Mouse (Mus musculus) cerebellum, adult 11 months (tissue): ENCODE results near the gene Dnph1.
"Not testable (repeated sequence)": the region's sequence is repeated elsewhere in the genome, so short reads cannot be mapped to it uniquely, and the experiment has no call there.

Experiments
- DNase-seq: peaks from one replicate; pipeline ENCODE4 v3.0.0; 2022

The Dnph1 gene

DNA sequence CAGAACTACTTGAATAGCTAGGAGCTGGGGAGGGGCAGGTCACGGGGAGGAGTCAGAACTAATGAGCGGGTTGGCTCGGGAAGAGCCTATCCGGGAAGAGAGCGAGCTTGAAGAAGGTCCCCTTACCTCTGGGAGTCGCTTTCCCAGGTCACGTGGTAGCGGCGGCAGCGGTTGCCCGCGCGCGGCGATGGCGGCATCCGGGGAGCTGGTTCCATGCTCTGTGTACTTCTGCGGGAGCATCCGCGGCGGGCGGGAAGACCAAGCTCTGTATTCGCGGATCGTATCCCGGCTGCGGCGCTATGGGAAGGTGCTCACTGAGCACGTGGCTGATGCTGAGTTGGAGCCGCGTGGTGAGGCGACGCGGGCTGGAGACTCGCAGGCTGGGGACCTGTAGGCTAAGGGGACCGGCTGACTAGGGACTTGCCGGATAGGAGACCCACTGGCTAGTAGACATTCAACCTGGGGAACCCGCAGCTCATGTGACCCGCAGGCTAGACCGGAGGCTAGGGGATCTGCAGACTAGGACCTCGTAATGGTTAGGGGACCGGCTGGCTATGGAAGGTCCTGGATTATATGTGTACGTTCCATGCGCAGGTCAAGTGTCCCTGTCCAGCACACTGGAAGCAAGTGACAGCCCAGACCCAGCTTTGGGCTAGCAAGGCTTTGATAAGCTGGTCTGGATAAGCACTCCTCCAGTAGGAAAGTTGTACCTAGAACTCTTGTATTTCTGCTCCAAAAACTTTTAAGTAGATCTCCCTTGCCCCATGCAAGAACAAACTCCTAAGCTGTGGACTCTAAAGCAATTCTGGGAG, at the start of gene Dnph1:
TSS of gene Dnph1 (plus strand) at position 89 of the 812 bp plus-strand sequence.
- peak; percentile 69 for DNase-seq

DNA sequence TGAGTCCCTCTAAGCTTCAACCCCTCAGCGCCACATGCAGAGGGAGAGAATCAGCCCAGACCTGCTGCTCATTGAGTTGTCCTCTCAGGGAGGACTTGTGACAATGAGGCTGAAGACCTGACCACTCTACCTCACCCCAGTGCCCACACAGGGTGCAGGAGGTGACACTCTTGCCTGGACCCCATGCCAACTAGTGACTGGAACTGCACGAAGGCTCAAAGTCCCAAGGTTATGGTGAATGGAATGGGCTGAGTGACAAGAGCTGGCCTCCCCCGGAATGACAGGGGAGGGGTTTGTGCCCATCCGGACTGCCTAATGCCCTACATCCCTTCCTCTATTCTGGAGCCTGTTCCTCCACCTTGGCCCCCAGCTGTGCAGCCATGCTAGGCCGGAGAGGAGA, 43.8 kb upstream of the Dnph1 start:
- DNase-seq = no peak

DNA sequence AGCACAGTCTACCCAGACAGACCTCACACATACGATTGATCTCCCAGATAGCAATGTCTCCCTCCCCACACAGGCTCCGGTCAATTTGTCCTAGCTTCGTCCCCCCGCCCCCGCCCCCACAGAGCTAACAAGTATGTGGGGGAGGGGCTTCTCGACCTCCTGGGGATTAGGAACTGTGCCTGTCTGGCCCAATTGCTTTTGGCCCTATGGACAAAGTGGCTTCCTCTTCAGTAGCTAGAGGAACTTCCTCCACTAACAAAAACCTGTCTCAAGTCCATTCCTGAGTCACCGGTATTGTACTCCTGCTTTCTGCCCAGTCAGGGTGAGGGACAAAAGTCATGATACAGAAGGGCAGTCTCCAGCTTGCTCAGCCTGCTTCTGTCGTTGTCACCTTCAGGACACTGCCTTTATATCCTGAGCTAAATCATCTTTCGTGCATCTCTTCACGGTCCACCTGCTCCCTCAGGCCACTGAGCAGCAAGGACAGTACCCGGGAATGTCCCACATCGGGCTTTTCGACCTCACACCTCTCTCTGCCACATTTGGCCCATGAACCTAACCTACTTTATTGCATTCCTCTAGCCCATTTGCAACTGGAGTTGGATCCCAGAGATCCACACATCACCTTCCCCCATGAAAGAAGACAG, 43.1 kb upstream of the Dnph1 start:
- no peak for DNase-seq

DNA sequence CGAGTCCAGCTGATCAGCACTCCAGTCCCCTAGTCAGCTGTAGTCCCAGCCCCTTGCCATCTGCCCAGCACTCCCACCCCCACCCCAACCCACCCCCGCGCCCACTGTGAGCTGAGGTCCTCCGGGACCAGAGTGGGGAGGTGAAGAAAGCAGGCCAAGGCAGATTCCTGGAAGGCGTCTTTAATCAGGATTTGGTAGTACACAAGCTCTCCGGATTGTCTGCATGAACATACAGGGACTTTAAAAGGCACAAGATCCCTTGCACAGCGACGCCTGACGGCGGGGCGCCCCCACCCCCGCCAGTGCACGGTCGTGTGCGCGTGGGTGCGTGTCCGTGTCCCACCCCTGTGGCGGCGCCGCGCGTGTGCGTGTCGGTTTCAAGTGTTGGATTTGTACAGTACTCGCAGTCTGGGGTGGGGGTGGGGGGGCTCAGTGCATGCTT, 42.5 kb upstream of the Dnph1 start:
- DNase-seq = no peak

GRCm38 (mm10) chr17:46454539-46454938, 42.0 kb upstream of the Dnph1 start:
- DNase-seq = no peak

DNA sequence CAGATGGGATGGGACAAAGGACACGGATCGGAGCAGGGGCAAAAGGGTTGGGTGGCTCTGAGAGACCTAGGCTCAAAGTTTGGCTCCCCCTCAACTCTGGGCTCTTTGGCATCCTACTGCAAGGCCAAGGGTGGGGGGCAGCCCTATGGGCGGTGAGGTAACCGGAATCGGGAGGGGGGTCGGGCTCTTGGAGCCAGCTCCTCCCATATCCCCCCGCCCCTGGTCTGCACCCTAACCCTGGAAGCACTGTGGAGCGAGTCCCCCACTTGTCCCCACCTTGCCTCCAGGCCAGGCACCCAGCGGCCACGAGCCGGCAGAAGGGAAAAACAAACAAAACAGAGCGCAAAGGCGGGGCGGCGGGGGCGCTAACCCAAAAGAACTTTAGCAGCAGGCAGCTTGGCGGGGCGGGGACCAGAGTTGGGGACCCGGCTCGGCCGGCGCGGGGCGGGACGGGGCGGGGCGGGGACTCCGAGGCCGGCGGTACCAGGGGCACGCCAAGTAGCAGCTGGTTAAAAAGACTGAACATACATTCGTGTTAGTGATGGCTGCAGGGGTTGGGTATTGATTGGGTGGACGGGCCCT, 41.3 kb upstream of the Dnph1 start:
- no peak for DNase-seq

- no peak for DNase-seq
Observed at GRCm38 (mm10) chr17:46457791-46458190, 38.7 kb upstream of the Dnph1 start.

DNA sequence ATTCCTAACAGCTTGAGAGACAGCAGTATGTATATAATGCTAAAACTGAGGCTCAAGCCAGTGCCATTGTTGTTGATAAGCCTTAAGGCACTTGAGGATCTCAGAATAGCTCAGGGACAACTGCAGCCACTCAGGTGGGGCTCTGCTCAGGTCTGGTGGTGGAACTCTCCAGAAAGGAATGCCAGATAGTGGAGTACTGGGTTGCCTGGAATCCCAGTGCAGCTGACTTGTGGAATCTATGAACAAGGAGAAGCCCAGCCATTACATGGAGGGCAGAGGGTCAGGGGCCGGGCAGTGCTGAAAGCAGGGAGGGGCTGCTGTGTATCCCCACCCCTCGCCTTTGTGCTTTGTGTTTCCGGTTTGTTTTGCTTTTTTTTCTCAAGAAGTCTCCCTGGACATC, 38.1 kb upstream of the Dnph1 start:
- no peak for DNase-seq

GRCm38 (mm10) chr17:46460673-46461072, 35.8 kb upstream of the Dnph1 start:
- no peak for DNase-seq

DNA sequence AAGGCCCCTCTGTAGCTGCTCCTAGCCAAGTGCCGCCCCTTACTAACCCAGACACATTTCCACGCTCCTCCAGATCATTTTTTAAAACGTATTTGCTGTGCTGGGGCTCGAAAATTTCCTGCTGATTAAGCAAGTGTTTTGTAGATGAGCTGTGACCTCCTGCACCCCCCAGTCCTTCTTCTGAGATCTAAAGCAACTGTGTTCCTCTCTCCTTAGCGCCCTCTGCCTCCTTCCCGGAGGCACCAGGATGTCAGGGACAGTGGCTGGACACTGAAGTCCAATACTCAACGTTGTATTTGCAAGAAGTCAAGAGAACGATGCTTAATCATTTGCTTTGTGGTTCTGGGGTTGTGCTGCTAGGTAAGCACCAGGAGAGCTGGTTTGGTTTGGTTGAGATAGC, 35.2 kb upstream of the Dnph1 start:
- DNase-seq = no peak

GRCm38 (mm10) chr17:46462226-46462625, 34.3 kb upstream of the Dnph1 start:
- no peak for DNase-seq

GRCm38 (mm10) chr17:46467830-46468229, 28.7 kb upstream of the Dnph1 start:
- peak; percentile 62 for DNase-seq

DNA sequence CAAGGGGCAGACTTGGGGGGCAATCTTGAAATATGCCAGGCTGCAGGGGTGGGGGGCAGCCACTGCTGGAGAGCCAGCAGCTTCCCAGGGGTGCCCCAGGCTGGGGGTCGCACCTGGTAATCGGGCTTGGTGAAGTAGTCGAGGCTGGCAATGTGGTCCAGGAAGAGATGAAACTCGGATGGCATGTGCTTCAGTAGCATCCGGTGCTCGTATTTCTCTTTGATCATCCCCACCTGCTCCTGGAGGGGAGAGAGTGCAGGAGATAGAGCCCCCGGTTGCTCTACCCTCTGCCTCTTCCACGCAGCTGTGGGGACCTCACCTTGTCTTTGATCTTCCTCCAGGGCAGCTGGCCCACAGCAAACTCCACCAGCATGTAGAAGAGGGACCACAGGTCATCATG, 19.9 kb upstream of the Dnph1 start:
- DNase-seq = no peak

DNA sequence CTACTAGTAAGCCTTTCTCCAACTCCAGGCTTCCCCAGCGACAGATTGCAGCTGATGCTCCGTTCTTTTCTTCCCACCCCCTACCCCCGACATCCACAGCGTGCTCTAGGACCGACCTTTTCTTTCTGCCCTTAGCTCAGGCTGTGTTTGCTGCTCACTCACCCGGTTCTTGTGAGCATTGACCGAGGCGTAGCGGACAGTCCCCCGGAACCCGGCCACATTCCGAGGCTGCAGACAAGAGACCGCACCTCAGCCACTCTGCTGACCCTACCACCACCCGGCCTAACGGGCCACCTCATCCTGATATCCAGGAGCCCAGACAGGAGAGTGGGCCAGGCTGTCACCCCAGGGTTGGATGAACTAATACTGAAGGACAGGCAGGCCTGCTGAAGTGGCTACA, 19.2 kb upstream of the Dnph1 start:
- DNase-seq = no peak

GRCm38 (mm10) chr17:46483561-46484001, 12.9 kb upstream of the Dnph1 start:
- DNase-seq = peak; percentile 66

GRCm38 (mm10) chr17:46484021-46484431, 12.5 kb upstream of the Dnph1 start:
- peak; percentile 60 for DNase-seq

GRCm38 (mm10) chr17:46484461-46484875, 12.0 kb upstream of the Dnph1 start:
- peak; percentile 48 for DNase-seq

DNA sequence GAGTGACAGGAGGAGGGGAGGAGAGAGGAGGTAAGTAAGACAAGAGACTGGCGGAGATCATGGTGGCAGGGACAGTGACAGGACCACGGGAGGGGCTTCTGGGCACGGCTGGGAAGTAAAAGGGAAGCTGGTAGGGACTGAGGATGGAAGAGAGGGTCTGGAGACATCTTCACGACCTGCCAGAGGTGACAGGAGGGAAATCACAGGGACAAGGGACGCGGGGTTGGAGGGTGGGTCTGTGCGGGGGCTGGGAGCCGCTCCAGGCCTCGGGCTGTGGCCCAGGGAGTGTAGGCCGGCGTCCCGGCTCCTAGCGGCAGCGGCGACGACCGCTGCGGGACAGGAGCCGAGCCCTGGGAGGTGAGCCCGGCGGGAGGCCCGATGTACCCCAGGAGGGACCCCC, 9.5 kb upstream of the Dnph1 start:
- peak; percentile 41 for DNase-seq

- DNase-seq = peak; percentile 70
Observed at GRCm38 (mm10) chr17:46487431-46487830, 9.1 kb upstream of the Dnph1 start, which contains the start of gene Ttbk1. TSS of gene Ttbk1 (minus strand) at chr17:46487675.

- no peak for DNase-seq
Observed at GRCm38 (mm10) chr17:46495486-46495885, 1.0 kb upstream of the Dnph1 start.

DNA sequence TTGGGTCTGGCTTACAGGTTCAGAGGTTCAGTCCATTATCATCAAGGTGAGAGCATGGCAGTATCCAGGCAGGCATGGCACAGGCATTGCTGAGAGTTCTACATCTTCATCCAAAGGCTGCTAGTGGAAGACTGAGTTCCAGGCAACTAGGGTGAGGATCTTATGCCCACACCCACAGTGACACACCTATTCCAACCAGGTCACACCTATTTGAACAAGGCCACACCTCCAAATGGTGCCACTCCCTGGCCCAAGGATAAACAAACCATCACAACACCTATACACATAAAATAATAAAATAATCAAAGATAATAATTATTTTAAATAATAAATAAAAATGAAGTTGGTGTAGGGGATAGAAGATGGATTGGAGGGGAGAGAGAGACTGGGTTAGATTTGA, 430 bp upstream of the Dnph1 start:
- DNase-seq = not testable (repeated sequence)

DNA sequence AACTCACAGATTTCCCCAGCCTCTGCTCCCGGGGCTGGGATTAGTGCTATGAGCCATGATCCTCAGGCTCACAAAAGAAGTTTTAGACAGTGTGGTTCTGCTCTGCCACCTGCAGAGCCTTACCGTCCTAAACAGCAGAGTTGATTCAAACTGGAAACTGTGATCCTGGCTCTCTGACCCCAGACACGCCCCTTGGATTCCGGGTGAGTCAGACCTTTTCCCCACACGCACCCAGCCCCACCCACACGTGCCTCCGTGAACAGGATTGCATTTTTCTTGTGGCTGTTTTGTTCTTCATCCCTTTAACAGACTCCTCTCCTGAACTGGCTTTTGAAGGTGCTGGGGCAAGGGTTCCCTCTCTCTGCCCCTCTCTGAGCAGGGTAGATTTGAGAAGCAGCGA, 1.4 kb downstream of the Dnph1 start:
- DNase-seq = no peak

DNA sequence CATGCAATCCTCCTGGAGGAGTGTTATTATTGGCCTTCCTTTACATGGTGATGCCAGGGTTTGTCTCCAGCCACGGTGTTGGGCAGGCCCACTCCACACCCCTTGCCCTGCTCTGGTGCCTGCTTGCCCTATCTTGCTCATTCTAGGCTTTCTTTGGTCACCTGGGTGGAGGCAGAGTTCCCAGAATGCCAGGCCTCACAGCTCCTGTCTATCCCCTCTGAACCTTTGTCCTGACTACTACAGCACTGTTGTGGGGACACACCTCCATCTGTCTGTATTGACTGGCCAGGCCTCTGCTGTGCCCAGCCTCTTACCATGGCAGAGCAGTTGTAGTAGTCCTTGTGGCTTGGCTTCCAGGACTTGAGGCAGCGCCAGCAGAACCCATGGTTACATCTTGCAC, 6.3 kb downstream of the Dnph1 start:
- no peak for DNase-seq
